Mouse (Mus musculus) MEL (cell line): ENCODE results near the gene Igtp. TPM values are rescaled to one million over a fixed set of nuclear protein-coding genes. Genes with fewer than 3 reads are reported as not detected.

Experiments used
- DNase-seq: peaks from one replicate; pipeline ENCODE4 v3.0.0; 2011; ENCODE audit warnings: low read depth, low spot score
- H3K27ac ChIP-seq: 2 replicates; pipeline ENCODE4 v1.5.1; 2012; ENCODE audit warnings: low read depth, mild to moderate bottlenecking, control low read depth, low read length, moderate library complexity; ENCODE audit not compliant: control insufficient read depth
- H3K27me3 ChIP-seq, 2 experiments: fragments of 150-350 bp in 1 of 2; sonication (generic) in 1 of 2; 2 replicates each; pipeline ENCODE4 v1.6.1; 2012; ENCODE audit warnings: low read length in 2 of 2, mild to moderate bottlenecking in 2 of 2, improper control_type of control experiment in 1 of 2, moderate library complexity in 1 of 2; ENCODE audit not compliant: insufficient read depth in 2 of 2, control insufficient read depth in 1 of 2
- H3K36me3 ChIP-seq, 2 experiments: 2 replicates each; pipeline ENCODE4 v1.6.1; 2012 to 2014; ENCODE audit warnings: low read length in 2 of 2, improper control_type of control experiment in 1 of 2, inconsistent platforms in 1 of 2, mild to moderate bottlenecking in 1 of 2; ENCODE audit not compliant: insufficient read depth in 2 of 2, control insufficient read depth in 1 of 2
- H3K4me1 ChIP-seq, 2 experiments: fragments of 150-350 bp in 1 of 2; sonication (generic) in 1 of 2; 2 replicates each; pipeline ENCODE4 v1.6.1; 2012; ENCODE audit warnings: low read length in 2 of 2, improper control_type of control experiment in 1 of 2, mild to moderate bottlenecking in 1 of 2; ENCODE audit not compliant: insufficient read depth in 2 of 2, control insufficient read depth in 1 of 2
- H3K4me3 ChIP-seq, 2 experiments: fragments of 150-350 bp in 1 of 2; sonication (generic) in 1 of 2; 2 replicates each; pipeline ENCODE4 v1.5.1; 2012; ENCODE audit warnings: low read depth in 2 of 2, low read length in 2 of 2, mild to moderate bottlenecking in 2 of 2, moderate library complexity in 2 of 2, control low read depth in 1 of 2, improper control_type of control experiment in 1 of 2; ENCODE audit not compliant: control insufficient read depth in 1 of 2, insufficient read depth in 1 of 2
- H3K79me2 ChIP-seq: 2 replicates; pipeline ENCODE4 v1.6.1; 2012; ENCODE audit warnings: mild to moderate bottlenecking, low read length, moderate library complexity; ENCODE audit not compliant: control insufficient read depth, poor library complexity, insufficient read depth
- H3K9ac ChIP-seq: 2 replicates; pipeline ENCODE4 v1.6.1; 2012; ENCODE audit warnings: low read depth, mild to moderate bottlenecking, control low read depth, low read length, moderate library complexity; ENCODE audit not compliant: control insufficient read depth, poor library complexity, severe bottlenecking
- H3K9me3 ChIP-seq: fragments of 150-350 bp; sonication (generic); replicated peaks from 2 replicates; pipeline ENCODE4 v1.6.1; 2012; ENCODE audit warnings: mild to moderate bottlenecking, low read length, improper control_type of control experiment, moderate library complexity; ENCODE audit not compliant: insufficient read depth
- BHLHE40 ChIP-seq: IDR thresholded peaks from 2 replicates; pipeline ENCODE4 v1.6.1; 2012; ENCODE audit warnings: low read depth, mild to moderate bottlenecking, inconsistent platforms, low read length, improper control_type of control experiment, borderline replicate concordance
- CHD2 ChIP-seq: IDR thresholded peaks from 2 replicates; pipeline ENCODE4 v1.6.1; 2011; ENCODE audit warnings: low read length, improper control_type of control experiment
- ELF1 ChIP-seq: IDR thresholded peaks from 2 replicates; pipeline ENCODE4 v1.6.1; 2014; ENCODE audit warnings: low read depth, mild to moderate bottlenecking, inconsistent platforms, low read length, improper control_type of control experiment, moderate library complexity
- ETS1 ChIP-seq: IDR thresholded peaks from 2 replicates; pipeline ENCODE4 v1.6.1; 2012; ENCODE audit warnings: low read depth, mild to moderate bottlenecking, inconsistent platforms, low read length, improper control_type of control experiment, moderate library complexity
- GABPA ChIP-seq: IDR thresholded peaks from 2 replicates; pipeline ENCODE4 v1.6.1; 2012; ENCODE audit warnings: low read depth, mild to moderate bottlenecking, inconsistent platforms, low read length, improper control_type of control experiment, moderate library complexity
- GATA1 ChIP-seq: IDR thresholded peaks from 2 replicates; pipeline ENCODE4 v1.6.1; 2011; ENCODE audit warnings: low read depth, low read length, improper control_type of control experiment
- HCFC1 ChIP-seq: IDR thresholded peaks from 2 replicates; pipeline ENCODE4 v1.6.1; 2012; ENCODE audit warnings: low read depth, mild to moderate bottlenecking, inconsistent platforms, low read length, improper control_type of control experiment, moderate library complexity
- MEF2A ChIP-seq: IDR thresholded peaks from 2 replicates; pipeline ENCODE4 v1.6.1; 2014; ENCODE audit warnings: low read depth, mild to moderate bottlenecking, inconsistent platforms, low read length, improper control_type of control experiment; ENCODE audit not compliant: poor library complexity, insufficient replicate concordance, severe bottlenecking; ENCODE audit errors: extremely low read depth
- MYC ChIP-seq: IDR thresholded peaks from 2 replicates; pipeline ENCODE4 v1.6.1; 2011; ENCODE audit warnings: low read depth, mild to moderate bottlenecking, low read length, improper control_type of control experiment, moderate library complexity
- NELFE ChIP-seq: IDR thresholded peaks from 2 replicates; pipeline ENCODE4 v1.6.1; 2011; ENCODE audit warnings: low read depth, low read length, improper control_type of control experiment
- NRF1 ChIP-seq: IDR thresholded peaks from 2 replicates; pipeline ENCODE4 v1.6.1; 2014; ENCODE audit warnings: low read depth, mild to moderate bottlenecking, inconsistent platforms, low read length, improper control_type of control experiment, moderate library complexity; ENCODE audit not compliant: poor library complexity, insufficient read depth, severe bottlenecking
- POLR2AphosphoS2 ChIP-seq: IDR thresholded peaks from 2 replicates; pipeline ENCODE4 v1.6.1; 2011; ENCODE audit warnings: low read length, improper control_type of control experiment
- RAD21 ChIP-seq: IDR thresholded peaks from 2 replicates; pipeline ENCODE4 v1.6.1; 2011; ENCODE audit warnings: mild to moderate bottlenecking, low read depth, low read length, improper control_type of control experiment
- SMC3 ChIP-seq: IDR thresholded peaks from 2 replicates; pipeline ENCODE4 v1.6.1; 2011; ENCODE audit warnings: low read depth, low read length, improper control_type of control experiment
- TAL1 ChIP-seq: IDR thresholded peaks from 2 replicates; pipeline ENCODE4 v1.6.1; 2012; ENCODE audit warnings: mild to moderate bottlenecking, inconsistent platforms, low read length, moderate library complexity, mixed read lengths
- TBP ChIP-seq: IDR thresholded peaks from 2 replicates; pipeline ENCODE4 v1.8.0; 2011; ENCODE audit warnings: low read depth, low read length, improper control_type of control experiment
- TCF12 ChIP-seq: IDR thresholded peaks from 2 replicates; pipeline ENCODE4 v1.6.1; 2014; ENCODE audit warnings: low read depth, mild to moderate bottlenecking, inconsistent platforms, low read length, improper control_type of control experiment, moderate library complexity
- UBTF ChIP-seq: IDR thresholded peaks from 2 replicates; pipeline ENCODE4 v1.6.1; 2012; ENCODE audit warnings: low read depth, mild to moderate bottlenecking, inconsistent platforms, low read length, improper control_type of control experiment, moderate library complexity, borderline replicate concordance; ENCODE audit not compliant: insufficient read depth
- polyA plus RNA-seq, 2 experiments: library from polyadenylated mRNA; stranded (reverse) in 1 of 2; unstranded in 1 of 2; fragments of >175 nt in 1 of 2; fragments of >200 nt in 1 of 2; gene quantifications; 2 replicates each; pipeline versions ENCODE4 v1.2.1 to v1.2.4; 2012; ENCODE audit warnings: low replicate concordance in 2 of 2, low read depth in 1 of 2; ENCODE audit not compliant: insufficient read length in 2 of 2, insufficient read depth in 1 of 2, missing spikeins in 1 of 2
- total RNA-seq: library from RNA; depleted of rRNA; stranded (reverse); fragments of 300-350 nt; gene quantifications from 2 replicates; pipeline ENCODE4 v1.2.3, GENCODE M21; 2012

Igtp gene
- total and polyA plus RNA-seq, 3 experiments: 3.6 to 3.7 TPM; not detected in 1

DNA sequence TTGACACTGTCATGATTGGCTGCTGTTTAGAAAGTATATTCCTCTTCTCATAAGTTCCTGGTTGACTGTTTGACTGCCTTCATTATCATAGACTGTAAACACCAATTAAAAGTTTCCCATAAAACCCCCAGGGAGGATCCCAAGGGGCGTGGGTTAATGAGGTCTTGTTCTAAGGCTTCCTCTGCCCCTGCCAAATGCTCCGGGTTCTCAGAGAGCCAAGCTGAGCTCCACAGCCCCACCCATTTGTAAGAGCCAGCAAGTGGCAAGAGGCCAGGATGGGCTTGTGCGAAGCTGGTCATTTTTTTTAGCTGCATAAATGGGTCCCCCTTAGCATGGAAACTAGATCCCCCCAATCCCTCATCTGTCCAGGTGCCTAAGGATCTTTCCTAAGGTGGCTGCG is 47.9 kb downstream of the Igtp start:
- H3K4me3 ChIP-seq: no peak overlapping the region
- H3K79me2 ChIP-seq: no peaks in the 10 kb centered on the region
- H3K9me3 ChIP-seq: no peaks in the 10 kb centered on the region
- no peak overlapping the region for H3K9ac ChIP-seq
- H3K27ac ChIP-seq: no peak overlapping the region
- DNase-seq: no peak
- H3K4me1 ChIP-seq: no peaks in the 10 kb centered on the region
- no peaks in the 10 kb centered on the region for H3K36me3 ChIP-seq
- TF ChIP-seq POLR2AphosphoS2 (no peak), NRF1 (no peak)
- peaks cover 24 to 25% of the 10 kb centered on the region in 2 experiments for H3K27me3 ChIP-seq

DNA sequence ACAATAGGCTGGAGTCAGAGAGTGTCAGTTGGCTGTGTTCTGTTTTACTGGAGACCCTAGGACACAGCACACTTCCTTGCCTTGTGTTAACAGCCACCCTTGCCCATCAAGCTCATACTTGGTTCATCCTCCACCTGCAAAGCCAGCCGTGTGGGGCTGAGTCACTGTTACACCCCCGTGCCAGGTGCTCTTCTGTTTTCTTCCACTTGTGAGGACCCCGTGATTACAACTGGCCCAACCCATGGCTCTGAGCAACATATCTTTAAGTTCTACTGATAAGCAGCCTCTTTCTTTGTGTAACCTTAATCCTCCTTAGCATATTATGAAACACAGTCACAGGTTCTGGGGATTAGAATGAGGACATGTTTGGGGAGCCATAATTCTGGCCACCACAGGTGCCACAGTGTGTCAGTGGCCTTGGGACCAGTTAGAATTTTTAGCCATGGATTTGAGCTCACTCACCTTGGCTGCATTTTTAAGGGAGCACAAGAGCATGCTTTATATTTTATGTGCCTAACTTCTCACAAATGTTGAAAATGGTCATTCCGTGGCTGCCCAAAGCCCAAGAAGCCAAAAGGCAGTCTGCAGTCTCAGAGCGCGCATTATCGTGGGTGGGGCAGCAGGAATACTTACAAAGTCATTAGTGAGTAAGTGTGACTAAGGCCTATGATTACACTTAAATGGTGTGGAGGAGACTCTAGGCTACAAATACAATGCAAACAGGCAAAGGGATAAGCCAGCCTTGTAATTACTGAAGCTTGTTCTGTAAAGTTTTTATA is 50.0 kb downstream of the Igtp start:
- Histone ChIP-seq H3K27ac (no peak overlapping the region), H3K36me3 (no peaks in the 10 kb centered on the region), H3K9ac (no peak overlapping the region), H3K4me3 (no peak overlapping the region), H3K79me2 (no peaks in the 10 kb centered on the region), H3K4me1 (no peaks in the 10 kb centered on the region), H3K27me3 (peaks cover 23% of the 10 kb centered on the region in 2 experiments), H3K9me3 (no peaks in the 10 kb centered on the region)
- DNase-seq: no peak
- TF ChIP-seq CHD2 (no peak), SMC3 (no peak), MEF2A (no peak), NELFE (no peak), TBP (no peak), ELF1 (no peak), ETS1 (no peak), GABPA (no peak), HCFC1 (no peak), RAD21 (no peak), TAL1 (no peak), MYC (no peak), GATA1 (no peak), TCF12 (no peak), UBTF (no peak), BHLHE40 (no peak)
